Mouse (Mus musculus) midbrain, embryonic 12.5 days (tissue): Measurements from ENCODE around the gene Ranbp3. TPM values are rescaled to one million over a fixed set of nuclear protein-coding genes. Genes with fewer than 3 reads are reported as not detected.

ENCODE experiments used
- ATAC-seq: fragments of 200-750 bp; cut with Nextera tagmentation; 2 replicates; pipeline ENCODE4 v1.8.0; 2017; ENCODE audit warnings: low read depth, moderate TSS enrichment, moderate library complexity; ENCODE audit not compliant: low FRiP score
- H3K27ac ChIP-seq: fragments of 300-500 bp; sonication (generic); replicated peaks from 2 replicates; pipeline ENCODE4 v1.5.1; 2016; ENCODE audit warnings: mild to moderate bottlenecking
- H3K27me3 ChIP-seq: fragments of 300-500 bp; sonication (generic); 2 replicates; pipeline ENCODE4 v1.6.1; 2016; ENCODE audit warnings: mild to moderate bottlenecking
- H3K36me3 ChIP-seq: fragments of 300-500 bp; sonication (generic); 2 replicates; pipeline ENCODE4 v1.6.1; 2016
- H3K4me1 ChIP-seq: fragments of 300-500 bp; sonication (generic); 2 replicates; pipeline ENCODE4 v1.6.1; 2016
- H3K4me2 ChIP-seq: fragments of 300-500 bp; sonication (generic); replicated peaks from 2 replicates; pipeline ENCODE4 v1.6.1; 2016; ENCODE audit warnings: mild to moderate bottlenecking, moderate library complexity
- H3K4me3 ChIP-seq: fragments of 300-500 bp; sonication (generic); 2 replicates; pipeline ENCODE4 v1.5.1; 2016; ENCODE audit warnings: mild to moderate bottlenecking
- H3K9ac ChIP-seq: fragments of 300-500 bp; sonication (generic); replicated peaks from 2 replicates; pipeline ENCODE4 v1.6.1; 2016; ENCODE audit warnings: mild to moderate bottlenecking, moderate library complexity
- H3K9me3 ChIP-seq: fragments of 300-500 bp; sonication (generic); 2 replicates; pipeline ENCODE4 v1.6.1; 2016; ENCODE audit warnings: mild to moderate bottlenecking
- WGBS: fragments of 180-500 bp; shearing (Covaris S2); methylation state at CpG from one replicate; pipeline ENCODE4 v1.1.7; 2016; 5-methylcytosine and 5-hydroxymethylcytosine counted together
- polyA plus RNA-seq: library from polyadenylated mRNA; unstranded; fragments of >200 nt; fragmentation: Nextera tagmentation; extraction: Ambion mirVana; gene quantifications from 2 replicates; pipeline ENCODE4 v1.2.1, GENCODE M21; 2016

Ranbp3 gene
- polyA plus RNA-seq, 1 experiment from 2014 or later: 115 TPM

GRCm38 (mm10) chr17:56651801-56652200 lies 21.3 kb upstream of the Ranbp3 start:
- no peak overlapping the region for H3K27ac ChIP-seq
- H3K9me3 ChIP-seq: no peaks in the 10 kb centered on the region
- no peak for ATAC-seq
- WGBS: 39% methylated on average over 10 of the region's 10 CpGs
- no peak overlapping the region for H3K4me2 ChIP-seq
- no peak overlapping the region for H3K9ac ChIP-seq
- no peaks in the 10 kb centered on the region for H3K27me3 ChIP-seq
- no peaks in the 10 kb centered on the region for H3K36me3 ChIP-seq
- no peak overlapping the region for H3K4me3 ChIP-seq
- 0 out of 2 replicates have a peak, but pooled peaks cover 3% of the 10 kb centered on the region for H3K4me1 ChIP-seq

- no peak overlapping the region for H3K27ac ChIP-seq
- H3K9me3 ChIP-seq: no peaks in the 10 kb centered on the region
- no peak overlapping the region for H3K4me3 ChIP-seq
- H3K9ac ChIP-seq: no peak overlapping the region
- H3K36me3 ChIP-seq: no peaks in the 10 kb centered on the region
- H3K4me1 ChIP-seq: 0 out of 2 replicates have a peak, but pooled peaks cover 3% of the 10 kb centered on the region
- 70% methylated on average over 2 of the region's 2 CpGs for WGBS
- no peak overlapping the region for H3K4me2 ChIP-seq
- ATAC-seq: no peak
- H3K27me3 ChIP-seq: no peaks in the 10 kb centered on the region
Observed at GRCm38 (mm10) chr17:56654771-56655170, 18.3 kb upstream of the Ranbp3 start.

- 0 out of 2 replicates have a peak, but pooled peaks cover 3% of the 10 kb centered on the region for H3K4me1 ChIP-seq
- no peak overlapping the region for H3K4me3 ChIP-seq
- 81% methylated on average over 3 of the region's 3 CpGs for WGBS
- no peaks in the 10 kb centered on the region for H3K27me3 ChIP-seq
- no peak for ATAC-seq
- no peak overlapping the region for H3K4me2 ChIP-seq
- H3K36me3 ChIP-seq: no peaks in the 10 kb centered on the region
- no peaks in the 10 kb centered on the region for H3K9me3 ChIP-seq
- no peak overlapping the region for H3K27ac ChIP-seq
- H3K9ac ChIP-seq: no peak overlapping the region
Observed at GRCm38 (mm10) chr17:56655311-56655710, 17.8 kb upstream of the Ranbp3 start.

GRCm38 (mm10) chr17:56656171-56656570 lies 16.9 kb upstream of the Ranbp3 start:
- Histone ChIP-seq H3K9me3 (no peaks in the 10 kb centered on the region), H3K27ac (no peak overlapping the region), H3K4me3 (no peak overlapping the region), H3K36me3 (no peaks in the 10 kb centered on the region), H3K4me2 (no peak overlapping the region), H3K4me1 (0 out of 2 replicates have a peak, but pooled peaks cover 3% of the 10 kb centered on the region), H3K9ac (no peak overlapping the region), H3K27me3 (no peaks in the 10 kb centered on the region)
- WGBS: 91% methylated on average over 6 of the region's 6 CpGs
- ATAC-seq: no peak

GRCm38 (mm10) chr17:56663659-56664058 lies 9.4 kb upstream of the Ranbp3 start:
- 65% methylated on average over 3 of the region's 3 CpGs for WGBS
- H3K9me3 ChIP-seq: no peaks in the 10 kb centered on the region
- H3K27ac ChIP-seq: no peak overlapping the region
- no peaks in the 10 kb centered on the region for H3K36me3 ChIP-seq
- peaks cover 17% of the 10 kb centered on the region for H3K4me1 ChIP-seq
- no peak for ATAC-seq
- H3K9ac ChIP-seq: no peak overlapping the region
- H3K27me3 ChIP-seq: peaks cover 14% of the 10 kb centered on the region
- H3K4me2 ChIP-seq: peak overlapping the region; percentile 25; the same call in 1 of the 2 replicates
- H3K4me3 ChIP-seq: no peak overlapping the region

GRCm38 (mm10) chr17:56664333-56664732 lies 8.8 kb upstream of the Ranbp3 start:
- H3K27me3 ChIP-seq: peaks cover 15% of the 10 kb centered on the region
- peak overlapping the region; percentile 25 for H3K4me2 ChIP-seq
- no peak overlapping the region for H3K27ac ChIP-seq
- WGBS: 1% methylated on average over 10 of the region's 10 CpGs
- H3K9me3 ChIP-seq: no peaks in the 10 kb centered on the region
- peak; percentile 38; the same call in 1 of the 2 replicates for ATAC-seq
- no peak overlapping the region for H3K9ac ChIP-seq
- no peak overlapping the region for H3K4me3 ChIP-seq
- no peaks in the 10 kb centered on the region for H3K36me3 ChIP-seq
- peaks cover 18% of the 10 kb centered on the region for H3K4me1 ChIP-seq

GRCm38 (mm10) chr17:56666384-56666783 lies 6.7 kb upstream of the Ranbp3 start:
- no peak overlapping the region for H3K27ac ChIP-seq
- peaks cover 18% of the 10 kb centered on the region for H3K4me1 ChIP-seq
- H3K9ac ChIP-seq: no peak overlapping the region
- H3K9me3 ChIP-seq: no peaks in the 10 kb centered on the region
- H3K27me3 ChIP-seq: peaks cover 15% of the 10 kb centered on the region
- no peak for ATAC-seq
- H3K4me2 ChIP-seq: no peak overlapping the region
- WGBS: 94% methylated on average over 4 of the region's 4 CpGs
- no peak overlapping the region for H3K4me3 ChIP-seq
- H3K36me3 ChIP-seq: no peaks in the 10 kb centered on the region

- Histone ChIP-seq H3K9me3 (no peaks in the 10 kb centered on the region), H3K27me3 (peaks cover 15% of the 10 kb centered on the region), H3K36me3 (no peaks in the 10 kb centered on the region), H3K4me3 (no peak overlapping the region), H3K27ac (no peak overlapping the region), H3K9ac (no peak overlapping the region), H3K4me1 (peaks cover 21% of the 10 kb centered on the region), H3K4me2 (no peak overlapping the region)
- ATAC-seq: no peak
- WGBS: 78% methylated on average over 3 of the region's 3 CpGs
Observed at GRCm38 (mm10) chr17:56667591-56667990, 5.5 kb upstream of the Ranbp3 start.

GRCm38 (mm10) chr17:56668384-56669144 lies 4.5 kb upstream of the Ranbp3 start:
- H3K27ac ChIP-seq: no peak overlapping the region
- peaks cover 15% of the 10 kb centered on the region for H3K27me3 ChIP-seq
- WGBS: 7% methylated on average over 31 of the region's 31 CpGs

GRCm38 (mm10) chr17:56669766-56670165 lies 3.3 kb upstream of the Ranbp3 start:
- WGBS: 87% methylated on average over 8 of the region's 8 CpGs
- Histone ChIP-seq H3K4me1 (peaks cover 17% of the 10 kb centered on the region), H3K27me3 (peaks cover 15% of the 10 kb centered on the region), H3K9me3 (no peaks in the 10 kb centered on the region), H3K36me3 (no peaks in the 10 kb centered on the region), H3K4me2 (no peak overlapping the region), H3K9ac (no peak overlapping the region), H3K4me3 (no peak overlapping the region), H3K27ac (no peak overlapping the region)
- no peak for ATAC-seq

More at GRCm38 (mm10) chr17:56668384-56669144, 4.5 kb upstream of the Ranbp3 start:
- Histone ChIP-seq H3K4me3 (peak overlapping the region; percentile 41), H3K9me3 (no peaks in the 10 kb centered on the region), H3K36me3 (no peaks in the 10 kb centered on the region), H3K4me1 (peaks cover 21% of the 10 kb centered on the region), H3K9ac (peak overlapping the region; percentile 49), H3K4me2 (peak overlapping the region; percentile 75)
- ATAC-seq: no peak

- peak overlapping the region; percentile 98 for H3K4me3 ChIP-seq
- H3K27me3 ChIP-seq: no peaks in the 10 kb centered on the region
- H3K4me1 ChIP-seq: peaks cover 27% of the 10 kb centered on the region
- H3K9me3 ChIP-seq: no peaks in the 10 kb centered on the region
- 2% methylated on average over 37 of the region's 37 CpGs for WGBS
- ATAC-seq: no peak; the same call in 1 of the 2 replicates
- peak overlapping the region; percentile 69 for H3K4me2 ChIP-seq
- peak overlapping the region; percentile 77 for H3K27ac ChIP-seq
- H3K9ac ChIP-seq: peak overlapping the region; percentile 98
- peaks cover 20% of the 10 kb centered on the region; the same call in 1 of the 2 replicates for H3K36me3 ChIP-seq
Observed at GRCm38 (mm10) chr17:56673647-56674416, 738 bp downstream of the Ranbp3 start.

GRCm38 (mm10) chr17:56681791-56682190 lies 8.7 kb downstream of the Ranbp3 start:
- H3K4me1 ChIP-seq: 0 out of 2 replicates have a peak, but pooled peaks cover under 1% of the 10 kb centered on the region
- no peaks in the 10 kb centered on the region for H3K27me3 ChIP-seq
- H3K9me3 ChIP-seq: no peaks in the 10 kb centered on the region
- ATAC-seq: no peak
- H3K36me3 ChIP-seq: peaks cover 50% of the 10 kb centered on the region
- WGBS: 90% methylated on average over 4 of the region's 4 CpGs
- H3K4me2 ChIP-seq: no peak overlapping the region
- no peak overlapping the region for H3K9ac ChIP-seq
- no peak overlapping the region for H3K4me3 ChIP-seq
- H3K27ac ChIP-seq: no peak overlapping the region
